Mouse (Mus musculus) naive thymus-derived CD4-positive, alpha-beta T cell, adult 2 months (primary cell): Measurements from ENCODE around the gene Ifna6.

Source experiments
- DNase-seq: peaks from one replicate; pipeline ENCODE4 v3.0.0-alpha.2; 2011; ENCODE audit warnings: low read depth

Ifna6 gene

GRCm38 (mm10) chr4:88845334-88845733, 18.1 kb downstream of the Ifna6 start:
- peak; percentile 57 for DNase-seq

GRCm38 (mm10) chr4:88849698-88850097, 22.5 kb downstream of the Ifna6 start, which contains the start of gene Ifna1:
TSS of gene Ifna1 (plus strand) at chr4:88850087.
- no peak for DNase-seq

GRCm38 (mm10) chr4:88851026-88851763, 24.0 kb downstream of the Ifna6 start:
- no peak for DNase-seq

GRCm38 (mm10) chr4:88859214-88859613, 32.0 kb downstream of the Ifna6 start:
- no peak for DNase-seq

DNA sequence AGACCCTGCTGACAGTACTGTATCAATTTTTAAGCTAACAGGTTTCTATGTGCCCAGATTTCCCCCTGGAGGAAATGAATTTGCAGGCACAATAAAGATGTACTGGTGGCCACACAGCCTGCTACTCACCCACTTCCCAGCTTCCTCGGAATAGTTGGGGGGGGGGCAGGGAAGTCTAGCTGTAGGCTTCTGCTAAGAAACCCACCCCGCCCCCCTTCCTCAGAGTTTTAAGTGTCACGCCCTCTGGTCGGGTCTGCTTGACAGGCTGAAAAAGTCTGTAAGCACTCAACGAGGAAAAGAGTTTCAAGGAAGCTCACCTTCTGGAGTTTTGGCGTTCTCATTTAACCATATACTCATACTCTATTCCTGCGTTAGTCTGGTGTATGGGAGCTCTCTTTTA, 36.1 kb downstream of the Ifna6 start:
- DNase-seq, result no peak

GRCm38 (mm10) chr4:88864599-88864998, 37.4 kb downstream of the Ifna6 start:
- DNase-seq, result peak; percentile 89

GRCm38 (mm10) chr4:88865011-88865569, 37.9 kb downstream of the Ifna6 start:
- no peak for DNase-seq

DNA sequence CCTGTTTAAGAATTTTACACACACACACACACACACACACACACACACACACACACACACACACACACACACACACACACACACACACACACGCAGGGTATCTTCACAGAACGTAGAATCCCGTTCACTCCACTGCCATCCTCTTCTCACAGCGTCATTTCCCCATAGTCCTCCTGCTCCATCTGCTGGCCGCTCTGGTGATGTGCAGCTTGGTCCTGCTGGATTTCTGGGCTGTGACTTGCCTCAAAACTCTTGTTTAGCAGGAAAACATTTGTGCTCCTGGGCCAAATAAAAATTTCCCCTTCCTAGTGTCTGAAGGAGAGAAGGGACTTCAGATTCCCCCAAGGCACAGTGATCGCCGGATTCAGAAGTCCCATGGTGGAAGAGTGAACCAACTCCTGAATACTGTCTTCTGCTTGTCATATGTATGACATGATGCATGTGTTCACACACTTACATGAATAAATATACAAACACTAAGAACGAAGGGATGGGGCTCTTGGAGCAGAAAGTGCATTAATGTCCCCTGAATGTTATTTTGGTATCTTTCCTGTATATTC, 40.2 kb downstream of the Ifna6 start:
- DNase-seq, result peak; percentile 92

- peak; percentile 89 for DNase-seq
Observed at GRCm38 (mm10) chr4:88867926-88868911, 41.0 kb downstream of the Ifna6 start.

GRCm38 (mm10) chr4:88872691-88873090, 45.5 kb downstream of the Ifna6 start:
- DNase-seq, result peak; percentile 76

GRCm38 (mm10) chr4:88875435-88876095, 48.3 kb downstream of the Ifna6 start:
- DNase-seq, result no peak

- no peak for DNase-seq
Observed at GRCm38 (mm10) chr4:88876520-88876919, 49.3 kb downstream of the Ifna6 start.
